Mouse (Mus musculus) hindbrain, embryonic 16.5 days (tissue): ENCODE results near the gene Wbp1l. TPM values are rescaled to one million over a fixed set of nuclear protein-coding genes. Genes with fewer than 3 reads are reported as not detected.

Experiments used
- ATAC-seq: fragments of 200-750 bp; cut with Nextera tagmentation; 2 replicates; pipeline ENCODE4 v1.8.0; 2017; ENCODE audit warnings: moderate TSS enrichment, moderate library complexity
- H3K27ac ChIP-seq: fragments of 300-500 bp; sonication (generic); 2 replicates; pipeline ENCODE4 v1.5.1; 2014; ENCODE audit warnings: low read depth, mild to moderate bottlenecking, control low read depth, low read length, moderate library complexity
- H3K27me3 ChIP-seq: fragments of 300-500 bp; sonication (generic); replicated peaks from 2 replicates; pipeline ENCODE4 v1.6.1; 2014; ENCODE audit warnings: low read length; ENCODE audit not compliant: control insufficient read depth, insufficient read depth
- H3K36me3 ChIP-seq: fragments of 300-500 bp; sonication (generic); 2 replicates; pipeline ENCODE4 v1.6.1; 2014; ENCODE audit warnings: mild to moderate bottlenecking, low read length, moderate library complexity, mixed read lengths; ENCODE audit not compliant: control insufficient read depth, insufficient read depth
- H3K4me1 ChIP-seq: fragments of 300-500 bp; sonication (generic); 2 replicates; pipeline ENCODE4 v1.6.1; 2014; ENCODE audit warnings: low read depth, low read length; ENCODE audit not compliant: control insufficient read depth, insufficient read depth
- H3K4me2 ChIP-seq: fragments of 300-500 bp; sonication (generic); 2 replicates; pipeline ENCODE4 v1.6.1; 2014; ENCODE audit warnings: mild to moderate bottlenecking, low read length, control low read depth, moderate library complexity
- H3K4me3 ChIP-seq: fragments of 300-500 bp; sonication (generic); 2 replicates; pipeline ENCODE4 v1.5.1; 2014; ENCODE audit warnings: mild to moderate bottlenecking, low read length, control low read depth, moderate library complexity
- H3K9ac ChIP-seq: fragments of 300-500 bp; sonication (generic); 2 replicates; pipeline ENCODE4 v1.6.1; 2014; ENCODE audit warnings: low read depth, mild to moderate bottlenecking, control low read depth, low read length, moderate library complexity
- H3K9me3 ChIP-seq: fragments of 300-500 bp; sonication (generic); 2 replicates; pipeline ENCODE4 v1.6.1; 2014; ENCODE audit warnings: mild to moderate bottlenecking, low read length, moderate library complexity; ENCODE audit not compliant: control insufficient read depth
- WGBS: fragments of 180-500 bp; shearing (Covaris S2); extraction: QIAGEN DNeasy Blood & Tissue Kit; methylation state at CpG from one replicate; pipeline ENCODE4 v1.1.7; 2014; 5-methylcytosine and 5-hydroxymethylcytosine counted together
- polyA plus RNA-seq: library from polyadenylated mRNA; unstranded; fragments of >200 nt; fragmentation: Nextera tagmentation; extraction: Ambion mirVana; gene quantifications from 2 replicates; pipeline ENCODE4 v1.2.1, GENCODE M21; 2015

The Wbp1l gene
- polyA plus RNA-seq, 1 experiment from 2014 or later: 32.0 TPM

GRCm38 (mm10) chr19:46696943-46697342 is 98.1 kb downstream of the Wbp1l start:
- H3K27ac ChIP-seq: no peak overlapping the region
- H3K9ac ChIP-seq: no peak overlapping the region
- H3K9me3 ChIP-seq: no peaks in the 10 kb centered on the region
- no peak for ATAC-seq
- no peaks in the 10 kb centered on the region for H3K4me1 ChIP-seq
- no peaks in the 10 kb centered on the region for H3K27me3 ChIP-seq
- H3K36me3 ChIP-seq: 0 out of 2 replicates have a peak, but pooled peaks cover 3% of the 10 kb centered on the region
- H3K4me2 ChIP-seq: no peak overlapping the region
- H3K4me3 ChIP-seq: no peak overlapping the region
- WGBS: 77% methylated on average over 7 of the region's 7 CpGs

DNA sequence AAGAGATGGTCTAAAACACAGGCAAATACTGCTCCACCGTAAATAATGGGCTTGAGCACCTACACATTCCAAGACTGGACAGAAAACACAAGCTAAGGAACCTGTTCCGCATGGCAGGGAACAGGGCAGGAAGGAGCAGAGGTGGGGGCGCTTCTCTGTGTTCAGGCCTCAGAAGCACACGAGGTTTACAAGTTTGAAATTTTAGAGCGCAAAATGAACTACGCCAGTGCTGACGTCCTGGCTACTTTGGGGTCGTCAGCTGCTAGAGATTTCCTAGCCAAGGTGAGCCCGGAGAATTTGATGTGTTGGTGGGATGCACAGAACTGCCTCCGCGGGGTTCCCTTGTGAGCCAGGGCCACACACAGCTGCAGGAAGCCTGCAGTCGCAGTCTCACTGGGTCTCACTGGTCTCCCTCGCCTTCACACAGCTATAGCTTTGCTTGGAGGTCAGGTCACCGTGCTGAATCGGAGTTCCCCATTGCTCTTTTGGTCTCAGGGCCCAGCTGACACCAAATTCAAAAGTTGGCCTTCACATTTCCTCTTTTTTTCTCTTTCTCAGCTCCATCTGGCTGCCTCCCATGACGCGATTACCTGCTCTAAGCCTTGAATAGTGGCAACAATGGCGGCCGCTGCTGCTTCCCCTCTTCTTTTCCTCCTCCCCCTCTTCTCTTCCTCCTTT is 99.1 kb downstream of the Wbp1l start:
- Histone ChIP-seq H3K4me1 (no peaks in the 10 kb centered on the region), H3K4me2 (no peak overlapping the region), H3K9me3 (no peaks in the 10 kb centered on the region), H3K9ac (no peak overlapping the region), H3K4me3 (no peak overlapping the region), H3K27me3 (no peaks in the 10 kb centered on the region), H3K27ac (no peak overlapping the region), H3K36me3 (0 out of 2 replicates have a peak, but pooled peaks cover 3% of the 10 kb centered on the region)
- no peak for ATAC-seq
- 53% methylated on average over 19 of the region's 19 CpGs for WGBS

GRCm38 (mm10) chr19:46699011-46699481 is 100.2 kb downstream of the Wbp1l start:
- Histone ChIP-seq H3K9ac (no peak overlapping the region), H3K36me3 (0 out of 2 replicates have a peak, but pooled peaks cover 3% of the 10 kb centered on the region), H3K9me3 (no peaks in the 10 kb centered on the region), H3K27me3 (no peaks in the 10 kb centered on the region), H3K27ac (no peak overlapping the region), H3K4me3 (no peak overlapping the region), H3K4me1 (no peaks in the 10 kb centered on the region), H3K4me2 (no peak overlapping the region)
- no peak for ATAC-seq
- 77% methylated on average over 10 of the region's 10 CpGs for WGBS

GRCm38 (mm10) chr19:46701156-46701555 is 102.3 kb downstream of the Wbp1l start:
- Histone ChIP-seq H3K4me3 (no peak overlapping the region), H3K36me3 (no peaks in the 10 kb centered on the region), H3K9ac (no peak overlapping the region), H3K4me2 (no peak overlapping the region), H3K27ac (no peak overlapping the region), H3K27me3 (no peaks in the 10 kb centered on the region), H3K9me3 (no peaks in the 10 kb centered on the region), H3K4me1 (no peaks in the 10 kb centered on the region)
- ATAC-seq: no peak
- 89% methylated on average over 9 of the region's 9 CpGs for WGBS

- H3K27ac ChIP-seq: no peak overlapping the region
- H3K4me3 ChIP-seq: no peak overlapping the region
- no peaks in the 10 kb centered on the region for H3K36me3 ChIP-seq
- WGBS: 66% methylated on average over 7 of the region's 7 CpGs
- no peaks in the 10 kb centered on the region for H3K9me3 ChIP-seq
- no peaks in the 10 kb centered on the region for H3K27me3 ChIP-seq
- H3K4me1 ChIP-seq: peaks cover 6% of the 10 kb centered on the region
- no peak overlapping the region for H3K4me2 ChIP-seq
- no peak overlapping the region for H3K9ac ChIP-seq
- no peak for ATAC-seq
These were observed 107.1 kb downstream of the Wbp1l start for GRCm38 (mm10) chr19:46705779-46706495.

- H3K36me3 ChIP-seq: no peaks in the 10 kb centered on the region
- H3K4me3 ChIP-seq: no peak overlapping the region; the same call in 1 of the 2 replicates
- no peaks in the 10 kb centered on the region for H3K27me3 ChIP-seq
- H3K9ac ChIP-seq: no peak overlapping the region
- ATAC-seq: no peak
- peak overlapping the region; percentile 71 for H3K4me2 ChIP-seq
- 78% methylated on average over 9 of the region's 9 CpGs for WGBS
- H3K9me3 ChIP-seq: no peaks in the 10 kb centered on the region
- H3K27ac ChIP-seq: no peak overlapping the region
- H3K4me1 ChIP-seq: peaks cover 6% of the 10 kb centered on the region
These were observed 107.8 kb downstream of the Wbp1l start for GRCm38 (mm10) chr19:46706540-46707295.

Other genes with a start within 250 kb of the Wbp1l start
- 2.4 TPM in 2 replicates for gene 2310034G01Rik, start 248.8 kb upstream of the Wbp1l start, polyA plus RNA-seq
- gene Actr1a, start 203.3 kb upstream of the Wbp1l start, polyA plus RNA-seq: 351 and 369 TPM in 2 replicates
- 19.8 and 24.2 TPM in 2 replicates for gene Sufu, start 202.2 kb upstream of the Wbp1l start, polyA plus RNA-seq
- gene Trim8, start 97.4 kb upstream of the Wbp1l start, polyA plus RNA-seq: 23.4 and 27.6 TPM in 2 replicates
- gene Arl3, start 25.9 kb upstream of the Wbp1l start, polyA plus RNA-seq: 211 and 247 TPM in 2 replicates
- gene Sfxn2, start 25.7 kb upstream of the Wbp1l start, polyA plus RNA-seq: 9.9 and 10.5 TPM in 2 replicates
- gene Cyp17a1, start 74.1 kb downstream of the Wbp1l start, polyA plus RNA-seq: not detected in 2 replicates
- 24.1 and 26.7 TPM in 2 replicates for gene Borcs7, start 90.8 kb downstream of the Wbp1l start, polyA plus RNA-seq
- 38.0 and 38.6 TPM in 2 replicates for gene As3mt, start 108.4 kb downstream of the Wbp1l start, polyA plus RNA-seq
- gene Cnnm2, start 162.5 kb downstream of the Wbp1l start, polyA plus RNA-seq: 5.8 and 6.6 TPM in 2 replicates